Mouse (Mus musculus): ENCODE measurements around the gene Foxb1. TPM values are rescaled to one million over a fixed set of nuclear protein-coding genes. Genes with fewer than 3 reads are reported as not detected.

The Foxb1 gene
- polyA plus RNA-seq, 1 experiment from 2014 or later, result 7.9 TPM

- no peak overlapping the region for H3K9ac ChIP-seq
- no peaks in the 10 kb centered on the region for H3K9me3 ChIP-seq
- H3K27me3 ChIP-seq, result peaks cover 47% of the 10 kb centered on the region
- H3K4me3 ChIP-seq, result no peak overlapping the region
- no peak overlapping the region for H3K27ac ChIP-seq (replicated peaks)
- no peaks in the 10 kb centered on the region for H3K36me3 ChIP-seq
- H3K4me2 ChIP-seq, result peak overlapping the region; percentile 21
- H3K4me1 ChIP-seq (replicated peaks), result peaks cover 9% of the 10 kb centered on the region
- no peak for ATAC-seq (ENCODE audit: low FRiP score, low read depth)
- WGBS, result 8% methylated on average over 5 of the region's 5 CpGs
Measured at GRCm38 (mm10) chr9:69755157-69755556, 5.6 kb downstream of the Foxb1 start.

DNA sequence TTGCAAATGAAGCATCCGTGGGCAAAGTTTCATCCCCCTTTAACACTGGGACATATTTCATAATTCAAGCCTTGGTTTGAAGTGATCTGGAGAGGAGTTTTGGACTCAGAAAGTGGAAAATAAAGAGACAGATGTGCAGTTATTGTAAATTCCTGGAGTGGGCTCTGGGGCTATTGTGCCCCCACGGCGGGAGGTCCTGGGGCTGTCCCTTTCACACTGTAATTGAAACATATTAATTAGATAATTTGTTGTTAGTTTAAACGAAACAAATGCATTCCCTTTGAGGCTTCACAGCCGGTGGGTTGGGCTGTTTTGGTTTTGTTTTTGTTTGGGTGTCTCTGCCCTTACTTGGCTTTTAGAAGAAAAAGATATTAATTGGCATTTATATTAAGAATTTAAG lies 6.0 kb downstream of the Foxb1 start:
- peaks cover 4% of the 10 kb centered on the region for H3K4me1 ChIP-seq (replicated peaks)
- peaks cover 44% of the 10 kb centered on the region for H3K27me3 ChIP-seq
- no peak overlapping the region for H3K9ac ChIP-seq
- H3K4me3 ChIP-seq, result no peak overlapping the region
- no peaks in the 10 kb centered on the region for H3K36me3 ChIP-seq
- no peak for ATAC-seq (ENCODE audit: low FRiP score, low read depth)
- H3K9me3 ChIP-seq, result no peaks in the 10 kb centered on the region
- 3% methylated on average over 5 of the region's 5 CpGs for WGBS
- no peak overlapping the region; the same call in 1 of the 2 replicates for H3K27ac ChIP-seq (replicated peaks)
- 0 out of 2 replicates have a peak overlapping the region, but pooled peaks have one; percentile 3 for H3K4me2 ChIP-seq

- 6% methylated on average over 7 of the region's 7 CpGs for WGBS
- no peak overlapping the region for H3K9ac ChIP-seq
- H3K27me3 ChIP-seq, result peaks cover 44% of the 10 kb centered on the region
- H3K36me3 ChIP-seq, result no peaks in the 10 kb centered on the region
- no peak overlapping the region; the same call in 1 of the 2 replicates for H3K27ac ChIP-seq (replicated peaks)
- no peak overlapping the region for H3K4me3 ChIP-seq
- H3K4me1 ChIP-seq (replicated peaks), result peaks cover under 1% of the 10 kb centered on the region; the same call in 1 of the 2 replicates
- no peak for ATAC-seq (ENCODE audit: low FRiP score, low read depth)
- no peaks in the 10 kb centered on the region for H3K9me3 ChIP-seq
- no peak overlapping the region for H3K4me2 ChIP-seq
Measured at GRCm38 (mm10) chr9:69754291-69754690, 6.4 kb downstream of the Foxb1 start.

GRCm38 (mm10) chr9:69747971-69748370 lies 12.8 kb downstream of the Foxb1 start:
- WGBS, result 91% methylated on average over 1 of the region's 1 CpGs
- H3K4me2 ChIP-seq, result no peak overlapping the region
- H3K27ac ChIP-seq (replicated peaks), result no peak overlapping the region
- no peaks in the 10 kb centered on the region for H3K27me3 ChIP-seq
- no peaks in the 10 kb centered on the region for H3K9me3 ChIP-seq
- ATAC-seq (ENCODE audit: low FRiP score, low read depth), result no peak
- no peaks in the 10 kb centered on the region for H3K36me3 ChIP-seq
- H3K4me1 ChIP-seq (replicated peaks), result no peaks in the 10 kb centered on the region
- no peak overlapping the region for H3K4me3 ChIP-seq
- H3K9ac ChIP-seq, result no peak overlapping the region

- no peaks in the 10 kb centered on the region for H3K36me3 ChIP-seq
- no peak overlapping the region for H3K4me2 ChIP-seq
- H3K9ac ChIP-seq, result no peak overlapping the region
- H3K27me3 ChIP-seq, result no peaks in the 10 kb centered on the region
- no peak for ATAC-seq (ENCODE audit: low FRiP score, low read depth)
- H3K4me3 ChIP-seq, result no peak overlapping the region
- WGBS, result 61% methylated on average over 5 of the region's 5 CpGs
- no peaks in the 10 kb centered on the region for H3K9me3 ChIP-seq
- no peak overlapping the region for H3K27ac ChIP-seq (replicated peaks)
- H3K4me1 ChIP-seq (replicated peaks), result no peaks in the 10 kb centered on the region
Measured at GRCm38 (mm10) chr9:69728736-69729135, 32.0 kb downstream of the Foxb1 start.

GRCm38 (mm10) chr9:69718431-69718830 lies 42.3 kb downstream of the Foxb1 start:
- 47% methylated on average over 9 of the region's 9 CpGs for WGBS
- no peak overlapping the region for H3K27ac ChIP-seq (replicated peaks)
- H3K4me3 ChIP-seq, result no peak overlapping the region
- H3K4me2 ChIP-seq, result no peak overlapping the region
- no peaks in the 10 kb centered on the region for H3K9me3 ChIP-seq
- H3K27me3 ChIP-seq, result no peaks in the 10 kb centered on the region
- H3K4me1 ChIP-seq (replicated peaks), result peaks cover 12% of the 10 kb centered on the region
- no peak for ATAC-seq (ENCODE audit: low FRiP score, low read depth)
- H3K9ac ChIP-seq, result no peak overlapping the region
- no peaks in the 10 kb centered on the region for H3K36me3 ChIP-seq

GRCm38 (mm10) chr9:69716364-69716763 lies 44.4 kb downstream of the Foxb1 start:
- no peaks in the 10 kb centered on the region for H3K36me3 ChIP-seq
- H3K27me3 ChIP-seq, result 0 out of 2 replicates have a peak, but pooled peaks cover 4% of the 10 kb centered on the region
- no peak overlapping the region for H3K27ac ChIP-seq (replicated peaks)
- no peak for ATAC-seq (ENCODE audit: low FRiP score, low read depth)
- H3K9me3 ChIP-seq, result no peaks in the 10 kb centered on the region
- no peak overlapping the region for H3K4me3 ChIP-seq
- peaks cover 12% of the 10 kb centered on the region for H3K4me1 ChIP-seq (replicated peaks)
- no peak overlapping the region for H3K4me2 ChIP-seq
- no peak overlapping the region for H3K9ac ChIP-seq
- WGBS, result 14% methylated on average over 4 of the region's 4 CpGs

DNA sequence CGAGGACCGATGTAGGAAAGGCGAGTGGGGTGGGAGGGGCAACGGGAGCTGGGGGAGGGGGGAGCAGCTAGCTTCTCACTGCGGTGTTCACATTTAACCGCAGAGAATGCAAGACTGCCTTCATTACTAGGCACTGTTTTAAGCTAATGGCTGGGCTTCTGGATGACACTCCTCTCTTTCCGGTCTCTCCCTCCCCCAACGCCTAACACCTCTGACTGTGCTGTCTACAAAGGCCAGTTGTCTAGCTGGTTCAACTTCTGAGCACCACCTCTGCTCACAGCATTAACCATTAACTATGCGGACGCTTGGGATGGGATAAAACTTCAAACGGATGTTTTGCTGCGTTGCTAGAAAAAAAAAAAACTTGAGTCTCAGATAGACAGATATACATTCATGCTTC lies 45.3 kb downstream of the Foxb1 start:
- Histone ChIP-seq H3K36me3 (no peaks in the 10 kb centered on the region), H3K27ac (replicated peaks) (no peak overlapping the region), H3K4me2 (no peak overlapping the region), H3K9ac (no peak overlapping the region), H3K9me3 (no peaks in the 10 kb centered on the region), H3K4me3 (no peak overlapping the region), H3K27me3 (0 out of 2 replicates have a peak, but pooled peaks cover 4% of the 10 kb centered on the region), H3K4me1 (replicated peaks) (peaks cover 12% of the 10 kb centered on the region)
- WGBS, result 10% methylated on average over 12 of the region's 12 CpGs
- no peak for ATAC-seq (ENCODE audit: low FRiP score, low read depth)

DNA sequence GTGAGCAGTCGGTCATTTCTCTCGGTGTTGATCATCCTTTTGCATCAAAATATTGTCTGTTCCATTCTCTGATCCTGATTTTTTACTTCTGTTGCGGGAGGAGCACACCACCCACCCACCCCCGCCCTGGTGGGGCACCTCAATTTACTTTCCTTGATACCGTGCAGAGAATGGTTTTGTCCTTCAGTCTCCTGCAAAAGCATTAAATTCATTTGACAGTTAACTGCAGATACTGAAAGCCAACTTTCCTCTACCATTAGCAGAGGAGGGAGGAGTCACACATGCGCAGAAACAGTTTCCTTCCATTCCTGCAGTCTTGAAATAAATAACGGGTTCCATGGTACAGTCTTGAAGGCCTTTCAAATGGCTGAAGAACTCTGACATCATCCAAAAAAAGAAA lies 46.4 kb downstream of the Foxb1 start:
- Histone ChIP-seq H3K27ac (replicated peaks) (peak overlapping the region; percentile 63), H3K4me1 (replicated peaks) (peaks cover 12% of the 10 kb centered on the region), H3K27me3 (0 out of 2 replicates have a peak, but pooled peaks cover 4% of the 10 kb centered on the region), H3K4me2 (peak overlapping the region; percentile 37), H3K4me3 (no peak overlapping the region), H3K9ac (no peak overlapping the region), H3K9me3 (no peaks in the 10 kb centered on the region), H3K36me3 (no peaks in the 10 kb centered on the region)
- WGBS, result 15% methylated on average over 7 of the region's 7 CpGs
- ATAC-seq (ENCODE audit: low FRiP score, low read depth), result 0 out of 2 replicates have a peak, but pooled peaks have one; percentile 6

- H3K9ac ChIP-seq, result no peak overlapping the region
- no peaks in the 10 kb centered on the region for H3K36me3 ChIP-seq
- H3K4me2 ChIP-seq, result peak overlapping the region; percentile 37
- H3K27ac ChIP-seq (replicated peaks), result peak overlapping the region; percentile 63
- ATAC-seq (ENCODE audit: low FRiP score, low read depth), result 0 out of 2 replicates have a peak, but pooled peaks have one; percentile 72
- 0 out of 2 replicates have a peak, but pooled peaks cover 4% of the 10 kb centered on the region for H3K27me3 ChIP-seq
- 10% methylated on average over 18 of the region's 18 CpGs for WGBS
- peaks cover 12% of the 10 kb centered on the region for H3K4me1 ChIP-seq (replicated peaks)
- no peak overlapping the region for H3K4me3 ChIP-seq
- no peaks in the 10 kb centered on the region for H3K9me3 ChIP-seq
Measured at GRCm38 (mm10) chr9:69713577-69714327, 47.0 kb downstream of the Foxb1 start.

DNA sequence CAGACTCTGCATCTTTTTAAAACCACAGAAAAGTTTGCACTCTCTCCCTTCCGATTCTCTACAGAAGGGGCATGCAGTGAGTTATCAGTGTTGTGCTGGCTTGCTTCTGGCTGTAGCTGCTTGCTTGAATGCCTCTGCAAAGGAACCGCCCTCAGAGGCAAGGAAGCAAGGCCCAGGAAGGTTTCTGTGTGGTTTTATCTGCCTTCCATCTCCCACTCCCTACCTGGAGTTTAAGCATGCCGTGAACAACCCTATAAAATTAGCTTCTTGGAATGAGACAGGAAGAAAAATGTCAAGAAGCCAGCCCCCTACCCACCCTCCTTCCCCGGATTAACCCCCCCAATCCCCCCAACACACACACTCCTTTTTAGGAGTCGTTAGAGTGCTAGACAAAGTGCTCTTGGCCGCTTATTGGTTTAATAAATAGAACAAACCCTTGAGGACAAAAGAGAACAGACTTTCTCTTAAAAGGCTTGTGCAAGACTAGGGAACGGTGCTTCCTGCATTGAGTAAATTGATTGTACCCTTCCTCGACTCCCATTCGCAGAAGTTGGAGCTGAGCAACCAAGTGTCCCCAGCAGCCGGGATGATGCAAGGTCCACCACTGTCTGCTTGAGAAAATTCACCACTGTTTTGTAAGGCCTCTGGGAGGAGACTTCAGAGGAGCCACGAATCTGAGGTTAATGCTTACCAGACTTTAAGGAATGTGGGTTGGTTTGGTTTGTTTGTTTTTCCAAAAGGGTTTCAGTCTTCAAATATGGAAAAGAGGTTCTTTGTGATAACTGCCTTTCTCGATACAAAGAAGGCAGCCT lies 47.8 kb downstream of the Foxb1 start:
- Histone ChIP-seq H3K27me3 (0 out of 2 replicates have a peak, but pooled peaks cover 4% of the 10 kb centered on the region), H3K9ac (no peak overlapping the region), H3K4me1 (replicated peaks) (peaks cover 12% of the 10 kb centered on the region), H3K36me3 (no peaks in the 10 kb centered on the region), H3K4me2 (no peak overlapping the region), H3K27ac (replicated peaks) (peak overlapping the region; percentile 63; the same call in 1 of the 2 replicates), H3K9me3 (no peaks in the 10 kb centered on the region), H3K4me3 (no peak overlapping the region)
- ATAC-seq (ENCODE audit: low FRiP score, low read depth), result no peak
- WGBS, result 13% methylated on average over 12 of the region's 12 CpGs
